Mouse (Mus musculus) urinary bladder, postnatal 36 days (tissue): Measurements from ENCODE around the gene Ifnl2.

Experiments
- DNase-seq, 2 experiments: peaks; one replicate each; pipeline ENCODE4 v3.0.0; 2022; ENCODE audit warnings: low spot score in 2 of 2, mixed read lengths in 1 of 2

The Ifnl2 gene

DNA sequence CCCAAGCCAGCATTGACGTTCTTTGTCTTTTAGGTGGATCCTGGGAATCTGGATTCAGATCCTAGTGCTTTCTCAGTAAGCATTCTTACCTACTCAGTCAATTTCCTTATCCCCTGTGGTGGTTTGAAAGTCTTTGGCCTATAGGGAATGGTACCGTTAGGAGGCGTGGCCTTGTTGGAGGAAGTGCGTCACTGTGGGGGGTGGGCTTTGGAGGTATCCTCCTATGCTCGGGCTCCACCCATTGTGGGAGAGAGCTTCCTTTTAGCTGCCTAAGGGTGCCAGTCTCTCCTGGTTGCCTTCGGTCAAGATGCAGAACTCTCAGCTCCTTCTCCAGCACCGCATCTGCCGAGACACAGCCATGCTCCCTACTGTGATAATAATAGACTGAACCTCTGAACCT lies 17.9 kb downstream of the Ifnl2 start:
- no peak for DNase-seq

GRCm38 (mm10) chr7:28490903-28491302 lies 19.4 kb downstream of the Ifnl2 start:
- no peak for DNase-seq

DNA sequence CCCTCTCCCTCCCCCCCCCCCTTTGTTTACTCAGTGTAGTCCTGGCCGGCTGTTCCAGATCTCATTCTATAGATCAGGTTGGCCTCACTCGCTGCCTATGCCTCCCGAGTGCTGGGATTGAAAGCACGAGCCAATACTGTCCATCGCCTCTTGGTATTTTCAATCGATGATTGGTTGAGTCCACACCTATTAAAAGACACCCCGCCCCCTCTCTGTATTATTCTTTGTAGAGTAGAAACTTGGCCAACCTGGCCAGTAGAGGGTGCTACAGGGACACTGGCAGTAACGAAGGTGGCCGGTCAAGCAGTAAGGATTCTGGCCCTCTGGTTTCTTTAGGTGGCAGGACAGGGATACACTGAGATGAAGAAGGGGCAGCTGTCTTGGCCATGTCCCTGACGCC lies 19.8 kb downstream of the Ifnl2 start:
- peak; percentile 47 to 66 for DNase-seq

DNA sequence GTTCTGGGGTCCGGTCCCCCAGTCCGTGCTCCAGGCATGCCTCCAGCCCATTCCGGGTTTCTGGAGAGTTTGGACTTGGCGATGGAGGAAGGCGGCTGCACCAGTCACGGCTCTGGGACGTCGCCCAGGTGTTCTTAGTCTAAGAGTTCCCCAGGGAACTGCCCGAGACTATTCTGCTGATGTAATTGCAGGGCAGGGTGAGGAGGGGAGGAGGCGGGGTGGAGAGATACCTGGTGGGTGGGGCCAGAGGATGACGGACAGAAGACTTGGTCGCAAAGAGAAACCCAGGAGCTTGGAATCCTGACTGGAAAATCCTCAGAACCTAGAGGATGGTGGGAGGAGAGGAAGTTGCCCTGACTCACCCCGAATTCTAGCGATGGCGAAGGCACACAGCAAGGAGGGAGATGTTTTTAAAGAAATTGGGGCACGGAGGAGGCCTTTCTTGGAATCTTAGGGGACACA lies 22.2 kb downstream of the Ifnl2 start:
- peak in 1 of 2 experiments; percentile 26 for DNase-seq

DNA sequence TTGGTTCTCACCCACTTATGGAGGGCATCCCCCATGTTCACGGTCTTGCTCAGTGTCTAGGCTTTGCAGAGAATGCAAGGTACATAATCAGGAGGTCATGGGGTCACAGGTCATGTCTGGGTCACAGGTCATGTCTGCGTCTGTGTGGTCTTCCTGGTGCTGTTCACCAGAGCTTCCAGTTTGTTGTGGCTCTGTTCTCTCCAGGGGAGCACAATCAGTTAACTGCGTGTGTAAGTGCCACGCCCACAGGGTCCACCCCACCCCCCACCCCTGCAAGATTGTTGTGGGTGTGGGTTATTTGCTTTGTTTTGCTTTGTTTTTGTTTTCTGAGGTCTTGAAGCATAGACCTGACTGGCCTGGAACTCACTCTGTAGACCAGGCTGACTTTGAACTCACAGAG lies 26.1 kb downstream of the Ifnl2 start:
- DNase-seq: no peak

GRCm38 (mm10) chr7:28482854-28483253 lies 27.4 kb downstream of the Ifnl2 start:
- DNase-seq: no peak

DNA sequence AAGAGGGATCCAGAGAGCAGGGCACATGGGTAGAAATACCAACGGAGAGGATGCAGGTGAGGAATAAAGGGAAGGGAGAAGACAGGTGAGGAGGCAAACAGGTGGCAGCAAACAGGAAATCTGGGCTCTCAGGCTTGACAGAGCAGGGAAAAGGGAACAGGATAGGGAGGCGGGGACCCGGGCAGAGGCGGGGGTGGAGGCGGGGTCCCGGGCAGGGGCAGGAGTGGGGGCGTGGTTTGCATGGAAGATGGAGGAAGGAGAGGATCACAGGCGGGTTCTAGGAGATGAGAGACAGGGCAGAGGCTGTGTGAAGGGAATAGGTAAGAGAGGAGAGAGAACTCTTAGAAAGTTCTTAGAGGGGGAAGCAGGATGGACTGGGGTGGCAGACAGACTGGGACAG lies 31.4 kb downstream of the Ifnl2 start:
- DNase-seq: no peak

DNA sequence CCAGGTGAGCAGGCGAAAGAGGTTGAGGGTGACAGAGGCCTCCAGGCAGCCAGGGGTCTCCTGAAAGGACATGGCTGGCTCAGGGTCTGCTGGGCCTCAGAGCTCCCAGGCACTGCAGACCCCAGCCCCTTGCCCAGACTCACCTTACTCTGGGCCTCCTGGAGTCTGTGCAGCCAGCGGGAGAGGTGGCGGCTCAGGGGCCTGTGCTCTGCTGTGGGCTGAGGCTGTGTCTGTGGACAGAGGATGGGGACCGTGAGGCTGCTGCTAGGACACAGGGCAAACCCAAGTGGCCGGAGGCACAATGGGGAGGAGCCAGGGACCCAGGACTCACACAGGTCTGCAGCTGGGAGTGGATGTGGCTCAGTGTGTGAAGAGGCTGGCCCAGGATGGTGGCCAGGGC lies 32.9 kb downstream of the Ifnl2 start:
- no peak for DNase-seq

DNA sequence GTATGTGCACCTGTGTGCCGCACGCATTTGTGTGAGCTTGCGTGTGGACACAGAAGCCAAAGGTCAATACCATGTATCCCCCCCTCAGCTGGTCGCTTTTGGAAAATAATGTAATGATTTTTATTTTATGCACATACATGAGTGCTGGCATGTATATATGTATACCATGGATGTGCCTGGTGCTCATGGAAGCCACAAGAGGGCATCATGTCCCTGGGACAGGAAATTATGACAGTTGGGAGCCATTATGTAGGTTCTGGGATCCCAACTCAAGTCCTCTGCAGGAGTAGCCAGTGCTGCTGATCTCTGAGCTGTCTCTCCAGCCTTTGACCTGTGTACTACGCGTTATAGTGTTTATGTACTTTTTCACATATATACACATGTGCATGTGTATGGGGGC lies 34.1 kb downstream of the Ifnl2 start:
- DNase-seq: no peak

GRCm38 (mm10) chr7:28467213-28467751 lies 43.0 kb downstream of the Ifnl2 start:
- peak in 1 of 2 experiments; percentile 44 for DNase-seq

DNA sequence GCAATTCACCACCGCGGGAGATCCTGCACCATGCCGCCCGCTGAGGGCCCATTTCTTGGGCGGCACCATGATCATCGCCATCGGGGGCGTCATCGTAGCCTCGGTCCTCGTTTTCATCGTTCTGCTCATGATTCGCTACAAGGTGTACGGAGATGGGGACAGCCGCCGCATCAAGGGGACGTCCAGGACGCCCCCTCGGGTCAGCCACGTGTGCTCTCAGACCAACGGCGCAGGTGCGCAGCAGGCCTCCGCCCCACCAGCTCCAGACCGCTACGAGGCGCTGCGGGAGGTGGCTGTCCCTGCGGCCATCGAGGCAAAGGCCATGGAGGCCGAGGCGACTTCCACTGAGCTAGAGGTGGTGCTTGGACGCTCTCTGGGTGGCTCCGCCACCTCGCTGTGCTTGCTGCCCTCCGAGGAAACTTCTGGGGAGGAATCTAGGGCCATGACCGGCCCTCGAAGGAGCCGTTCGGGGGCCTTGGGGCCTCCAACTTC lies 43.5 kb downstream of the Ifnl2 start:
- DNase-seq: no peak

- peak in 1 of 2 experiments; percentile 56 for DNase-seq
Observed at GRCm38 (mm10) chr7:28464416-28465212, 45.6 kb downstream of the Ifnl2 start.

GRCm38 (mm10) chr7:28462769-28463168 lies 47.5 kb downstream of the Ifnl2 start:
- no peak for DNase-seq

GRCm38 (mm10) chr7:28460361-28460760 lies 49.9 kb downstream of the Ifnl2 start:
- DNase-seq: no peak
